Mouse (Mus musculus): ENCODE results near the gene 4930412O13Rik.

DNA sequence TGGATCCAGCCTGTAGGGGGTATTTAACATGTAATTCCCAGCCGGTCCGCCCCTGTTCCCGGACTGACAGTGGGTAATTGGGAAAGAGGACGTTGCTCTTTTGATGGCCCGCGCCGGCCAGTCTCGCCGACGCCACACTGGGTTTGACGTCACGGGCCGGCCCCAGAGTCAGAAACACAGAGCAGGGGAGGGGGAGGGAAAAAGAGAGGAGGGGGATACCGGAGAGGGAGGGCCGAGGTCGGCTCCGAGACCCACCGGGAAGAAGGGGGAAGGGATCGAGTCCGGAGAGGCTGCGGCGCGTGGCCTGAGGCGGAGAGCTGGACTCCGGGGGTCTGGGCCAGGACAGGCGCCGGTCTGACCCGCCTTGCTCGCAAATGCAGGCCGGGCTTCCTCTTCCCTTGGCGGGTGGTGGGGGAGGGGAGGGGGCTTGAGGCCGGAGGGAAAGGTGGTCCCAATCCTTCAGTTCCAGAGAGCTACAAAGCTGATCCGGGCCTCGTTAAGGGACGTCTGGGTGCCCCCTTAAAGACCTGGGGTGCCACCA lies at the start of gene 4930412O13Rik:
- TF ChIP-seq POLR2A (IDR thresholded peaks at IDR 0.05; ENCODE audit: borderline replicate concordance, insufficient read depth, low read length) (no peak), CTCF (IDR thresholded peaks at IDR 0.05; ENCODE audit: borderline replicate concordance, insufficient read depth, low read depth, low read length) (no peak)

Measured in cerebellum, adult 2 months (tissue).